Comparison of ENCODE assay signal across 8 mouse cellular contexts in genomic region chr1:176997711-176998689, GRCm38 (mm10).
DNase-seq lines count a peak whose midpoint lies in the region; ATAC-seq lines count a peak whose summit lies in the region.

No protein-coding gene starts in this region.

- peak overlapping the region; percentile 51 for H3K4me2 ChIP-seq in heart, embryonic 15.5 days
- H3K4me2 ChIP-seq in forebrain, embryonic 12.5 days: peak overlapping the region; percentile 44
- H3K4me2 ChIP-seq in neural tube, embryonic 12.5 days (replicated peaks): peak overlapping the region; percentile 50

- no peak overlapping the region for H3K27ac ChIP-seq in heart, embryonic 15.5 days
- H3K27ac ChIP-seq in forebrain, embryonic 12.5 days: peak overlapping the region; percentile 91
- H3K27ac ChIP-seq in neural tube, embryonic 12.5 days: peak overlapping the region; percentile 54; the same call in 1 of the 2 replicates

- H3K4me3 ChIP-seq in heart, embryonic 15.5 days: 0 out of 2 replicates have a peak overlapping the region, but pooled peaks have one; percentile 6
- peak overlapping the region; percentile 10 for H3K4me3 ChIP-seq in forebrain, embryonic 12.5 days (replicated peaks)
- 0 out of 2 replicates have a peak overlapping the region, but pooled peaks have one; percentile 2 for H3K4me3 ChIP-seq in neural tube, embryonic 12.5 days

- no peak overlapping the region for H3K9ac ChIP-seq in heart, embryonic 15.5 days
- peak overlapping the region; percentile 50 for H3K9ac ChIP-seq in forebrain, embryonic 12.5 days
- peak overlapping the region; percentile 26; the same call in 1 of the 2 replicates for H3K9ac ChIP-seq in neural tube, embryonic 12.5 days

- no peaks in the 10 kb centered on the region for H3K36me3 ChIP-seq in heart, embryonic 15.5 days
- no peaks in the 10 kb centered on the region for H3K36me3 ChIP-seq in forebrain, embryonic 12.5 days (replicated peaks)
- H3K36me3 ChIP-seq in neural tube, embryonic 12.5 days: no peaks in the 10 kb centered on the region

- no peak for ATAC-seq in heart, embryonic 15.5 days (replicated peaks; ENCODE audit: insufficient number of reproducible peaks, insufficient read depth, low FRiP score, low read depth)
- ATAC-seq in forebrain, embryonic 12.5 days (ENCODE audit: low FRiP score): peak; percentile 47
- peak; percentile 48 for ATAC-seq in neural tube, embryonic 12.5 days (ENCODE audit: low FRiP score, low read depth)
- no peak for ATAC-seq in CD4-positive, CD25-positive, alpha-beta regulatory T cell, adult 4 months

- 57% methylated on average over 33 of the region's 33 CpGs for whole genome bisulfite sequencing in heart, embryonic 15.5 days
- 16% methylated on average over 33 of the region's 33 CpGs for WGBS in forebrain, embryonic 12.5 days
- WGBS in neural tube, embryonic 12.5 days: 16% methylated on average over 33 of the region's 33 CpGs

- no peaks in the 10 kb centered on the region for H3K27me3 ChIP-seq in heart, embryonic 15.5 days
- H3K27me3 ChIP-seq in forebrain, embryonic 12.5 days: peaks cover 3% of the 10 kb centered on the region; the same call in 1 of the 2 replicates
- no peaks in the 10 kb centered on the region for H3K27me3 ChIP-seq in neural tube, embryonic 12.5 days (replicated peaks)

- H3K9me3 ChIP-seq in heart, embryonic 15.5 days (replicated peaks): no peaks in the 10 kb centered on the region
- H3K9me3 ChIP-seq in forebrain, embryonic 12.5 days: no peaks in the 10 kb centered on the region
- H3K9me3 ChIP-seq in neural tube, embryonic 12.5 days: no peaks in the 10 kb centered on the region

- peaks cover 21% of the 10 kb centered on the region for H3K4me1 ChIP-seq in heart, embryonic 15.5 days (replicated peaks)
- peaks cover 86% of the 10 kb centered on the region for H3K4me1 ChIP-seq in forebrain, embryonic 12.5 days
- peaks cover 73% of the 10 kb centered on the region for H3K4me1 ChIP-seq in neural tube, embryonic 12.5 days

- no peak for DNase-seq in heart, postnatal 4 days
- peak; percentile 56 for DNase-seq in kidney, postnatal 14 days
- DNase-seq in spleen, adult 12 weeks (ENCODE audit: low spot score): no peak
- DNase-seq in adrenal gland, postnatal 4 days (ENCODE audit: low spot score in 2 of 2): no peak

Comparison
In these comparisons a context has a peak if more than half of its experiments do, and no peak if none do; other contexts are left out.
1. ATAC-seq: peak in forebrain, embryonic 12.5 days (single experiment) and neural tube, embryonic 12.5 days (single experiment); none in heart, embryonic 15.5 days (single experiment) and CD4-positive, CD25-positive, alpha-beta regulatory T cell, adult 4 months (single experiment).
2. Peak in every context shown above with its lines, with median percentiles within 50 percentile points of each other: H3K4me2 ChIP-seq and H3K4me3 ChIP-seq.